Mouse (Mus musculus) hindbrain, embryonic 10.5 days (tissue): ENCODE data around the gene Smim11. TPM values are rescaled to one million over a fixed set of nuclear protein-coding genes. Genes with fewer than 3 reads are reported as not detected.

ENCODE experiments used
- DNase-seq: peaks from one replicate; pipeline ENCODE4 v3.0.0-alpha.2; 2017; ENCODE audit warnings: low spot score
- H3K27ac ChIP-seq: fragments of 300-500 bp; sonication (generic); 2 replicates; pipeline ENCODE4 v1.5.1; 2016; ENCODE audit warnings: mild to moderate bottlenecking, moderate library complexity
- H3K27me3 ChIP-seq: fragments of 300-500 bp; sonication (generic); 2 replicates; pipeline ENCODE4 v1.6.1; 2016; ENCODE audit warnings: mild to moderate bottlenecking; ENCODE audit not compliant: poor library complexity, insufficient read depth, severe bottlenecking
- H3K36me3 ChIP-seq: fragments of 300-500 bp; sonication (generic); 2 replicates; pipeline ENCODE4 v1.6.1; 2016; ENCODE audit warnings: mild to moderate bottlenecking, moderate library complexity
- H3K4me1 ChIP-seq: fragments of 300-500 bp; sonication (generic); replicated peaks from 2 replicates; pipeline ENCODE4 v1.6.1; 2016; ENCODE audit warnings: mild to moderate bottlenecking
- H3K4me3 ChIP-seq: fragments of 300-500 bp; sonication (generic); 2 replicates; pipeline ENCODE4 v1.5.1; 2016; ENCODE audit warnings: mild to moderate bottlenecking, moderate library complexity
- H3K9me3 ChIP-seq: fragments of 300-500 bp; sonication (generic); 2 replicates; pipeline ENCODE4 v1.6.1; 2016; ENCODE audit warnings: mild to moderate bottlenecking, moderate library complexity
- WGBS: fragments of 180-500 bp; shearing (Covaris S2); methylation state at CpG from one replicate; pipeline ENCODE4 v1.1.7; 2016; 5-methylcytosine and 5-hydroxymethylcytosine counted together
- polyA plus RNA-seq: library from polyadenylated mRNA; unstranded; fragments of >200 nt; fragmentation: Nextera tagmentation; extraction: Ambion mirVana; gene quantifications from 2 replicates; pipeline ENCODE4 v1.2.1, GENCODE M21; 2016

The Smim11 gene
- polyA plus RNA-seq: 131 and 136 TPM in 2 replicates

- H3K36me3 ChIP-seq: peaks cover 5% of the 10 kb centered on the region
- H3K4me1 ChIP-seq: peaks cover 26% of the 10 kb centered on the region
- peak within 1 kb of the TSS; percentile 91 for H3K27ac ChIP-seq
- H3K27me3 ChIP-seq: no peaks in the 10 kb centered on the region
- DNase-seq: peak; percentile 96
- WGBS: 10% methylated on average over 32 of the region's 32 CpGs
- H3K4me3 ChIP-seq: peak within 1 kb of the TSS; percentile 79
- H3K9me3 ChIP-seq: no peaks in the 10 kb centered on the region
These were observed at the start of gene Smim11 for GRCm38 (mm10) chr16:92300649-92301411. Smim11 (plus strand) TSS chr16:92301286.

GRCm38 (mm10) chr16:92254316-92254715, 46.8 kb upstream of the Smim11 start:
- Histone ChIP-seq H3K4me1 (0 out of 2 replicates have a peak, but pooled peaks cover 3% of the 10 kb centered on the region), H3K36me3 (no peaks in the 10 kb centered on the region), H3K27ac (no peak overlapping the region), H3K27me3 (no peaks in the 10 kb centered on the region), H3K9me3 (no peaks in the 10 kb centered on the region), H3K4me3 (no peak overlapping the region)
- no peak for DNase-seq
- WGBS: 79% methylated on average over 3 of the region's 3 CpGs

GRCm38 (mm10) chr16:92267861-92268260, 33.2 kb upstream of the Smim11 start:
- DNase-seq: no peak
- Histone ChIP-seq H3K9me3 (no peaks in the 10 kb centered on the region), H3K36me3 (no peaks in the 10 kb centered on the region), H3K27me3 (no peaks in the 10 kb centered on the region), H3K4me1 (no peaks in the 10 kb centered on the region), H3K27ac (no peak overlapping the region), H3K4me3 (no peak overlapping the region)
- WGBS: 79% methylated on average over 12 of the region's 12 CpGs

GRCm38 (mm10) chr16:92274516-92274915, 26.6 kb upstream of the Smim11 start:
- Histone ChIP-seq H3K36me3 (no peaks in the 10 kb centered on the region), H3K4me1 (no peaks in the 10 kb centered on the region), H3K27me3 (no peaks in the 10 kb centered on the region), H3K27ac (no peak overlapping the region), H3K4me3 (no peak overlapping the region), H3K9me3 (no peaks in the 10 kb centered on the region)
- 83% methylated on average over 5 of the region's 5 CpGs for WGBS
- DNase-seq: no peak

GRCm38 (mm10) chr16:92275526-92275925, 25.6 kb upstream of the Smim11 start:
- Histone ChIP-seq H3K4me1 (no peaks in the 10 kb centered on the region), H3K4me3 (no peak overlapping the region), H3K27ac (no peak overlapping the region), H3K36me3 (no peaks in the 10 kb centered on the region), H3K9me3 (no peaks in the 10 kb centered on the region), H3K27me3 (no peaks in the 10 kb centered on the region)
- WGBS: 89% methylated on average over 4 of the region's 4 CpGs
- no peak for DNase-seq

- 74% methylated on average over 5 of the region's 5 CpGs for WGBS
- no peak for DNase-seq
- Histone ChIP-seq H3K27me3 (no peaks in the 10 kb centered on the region), H3K4me3 (no peak overlapping the region), H3K36me3 (no peaks in the 10 kb centered on the region), H3K9me3 (no peaks in the 10 kb centered on the region), H3K4me1 (peaks cover 18% of the 10 kb centered on the region), H3K27ac (no peak overlapping the region)
These were observed 18.4 kb upstream of the Smim11 start for GRCm38 (mm10) chr16:92282671-92283070.

- Histone ChIP-seq H3K27ac (no peak overlapping the region), H3K27me3 (no peaks in the 10 kb centered on the region), H3K9me3 (no peaks in the 10 kb centered on the region), H3K4me3 (no peak overlapping the region), H3K36me3 (no peaks in the 10 kb centered on the region), H3K4me1 (peaks cover 18% of the 10 kb centered on the region)
- DNase-seq: no peak
- 58% methylated on average over 10 of the region's 10 CpGs for WGBS
These were observed 16.0 kb upstream of the Smim11 start for GRCm38 (mm10) chr16:92285068-92285467.

- H3K4me3 ChIP-seq: no peak overlapping the region
- no peak overlapping the region for H3K27ac ChIP-seq
- no peaks in the 10 kb centered on the region for H3K9me3 ChIP-seq
- 20% methylated on average over 7 of the region's 7 CpGs for WGBS
- H3K4me1 ChIP-seq: peaks cover 18% of the 10 kb centered on the region
- DNase-seq: peak; percentile 90
- H3K36me3 ChIP-seq: no peaks in the 10 kb centered on the region
- no peaks in the 10 kb centered on the region for H3K27me3 ChIP-seq
These were observed 14.5 kb upstream of the Smim11 start for GRCm38 (mm10) chr16:92286609-92287008.

GRCm38 (mm10) chr16:92288778-92289177, 12.3 kb upstream of the Smim11 start:
- H3K27me3 ChIP-seq: no peaks in the 10 kb centered on the region
- no peak overlapping the region for H3K27ac ChIP-seq
- no peak for DNase-seq
- H3K36me3 ChIP-seq: no peaks in the 10 kb centered on the region
- H3K4me3 ChIP-seq: no peak overlapping the region
- 91% methylated on average over 9 of the region's 9 CpGs for WGBS
- no peaks in the 10 kb centered on the region for H3K9me3 ChIP-seq
- peaks cover 15% of the 10 kb centered on the region for H3K4me1 ChIP-seq

- H3K4me1 ChIP-seq: peaks cover 20% of the 10 kb centered on the region
These were observed 11.0 kb upstream of the Smim11 start for GRCm38 (mm10) chr16:92290045-92290444.

GRCm38 (mm10) chr16:92292101-92292500, 9.0 kb upstream of the Smim11 start, which contains the start of gene Kcne2:
Kcne2 (plus strand) TSS chr16:92292389.
- H3K9me3 ChIP-seq: no peaks in the 10 kb centered on the region
- no peaks in the 10 kb centered on the region for H3K27me3 ChIP-seq
- no peak within 1 kb of the TSS; the same call in 1 of the 2 replicates for H3K27ac ChIP-seq
- no peak for DNase-seq
- H3K4me3 ChIP-seq: no peak within 1 kb of the TSS
- H3K36me3 ChIP-seq: no peaks in the 10 kb centered on the region
- 78% methylated on average over 10 of the region's 10 CpGs for WGBS
- peaks cover 16% of the 10 kb centered on the region for H3K4me1 ChIP-seq

More at GRCm38 (mm10) chr16:92290045-92290444, 11.0 kb upstream of the Smim11 start:
- DNase-seq: no peak
- no peaks in the 10 kb centered on the region for H3K9me3 ChIP-seq
- H3K36me3 ChIP-seq: no peaks in the 10 kb centered on the region
- no peak overlapping the region for H3K27ac ChIP-seq
- no peak overlapping the region for H3K4me3 ChIP-seq
- no peaks in the 10 kb centered on the region for H3K27me3 ChIP-seq

- H3K27me3 ChIP-seq: no peaks in the 10 kb centered on the region
- peak overlapping the region; percentile 6; the same call in 1 of the 2 replicates for H3K27ac ChIP-seq
- no peaks in the 10 kb centered on the region for H3K36me3 ChIP-seq
- peaks cover 16% of the 10 kb centered on the region for H3K4me1 ChIP-seq
- no peak overlapping the region for H3K4me3 ChIP-seq
- WGBS: 58% methylated on average over 12 of the region's 12 CpGs
- no peaks in the 10 kb centered on the region for H3K9me3 ChIP-seq
- no peak for DNase-seq
These were observed 6.7 kb upstream of the Smim11 start for GRCm38 (mm10) chr16:92294267-92294970.

- no peak for DNase-seq
- Histone ChIP-seq H3K27ac (no peak overlapping the region), H3K27me3 (no peaks in the 10 kb centered on the region), H3K36me3 (no peaks in the 10 kb centered on the region), H3K4me1 (peaks cover 19% of the 10 kb centered on the region), H3K9me3 (no peaks in the 10 kb centered on the region), H3K4me3 (no peak overlapping the region)
- WGBS: 86% methylated on average over 2 of the region's 2 CpGs
These were observed 5.8 kb upstream of the Smim11 start for GRCm38 (mm10) chr16:92295328-92295727.
